Mouse (Mus musculus): Measurements from ENCODE around the gene Rgs14. TPM values are rescaled to one million over a fixed set of nuclear protein-coding genes. Genes with fewer than 3 reads are reported as not detected.
A peak's percentile ranks its signal among the peaks of the same experiment; 100 is the strongest.

Rgs14 gene
- polyA plus RNA-seq, 2 experiments, result 1.6 to 1.7 TPM

GRCm38 (mm10) chr13:55429226-55429888 lies 59.8 kb downstream of the Rgs14 start:
- DNase-seq (ENCODE audit: low read depth in 3 of 3, low spot score in 3 of 3), result peak in 1 of 3 experiments; percentile 50
- H3K4me3 ChIP-seq (ENCODE audit: insufficient read depth in 1 of 2, low read depth in 2 of 2, low read length in 2 of 2), result no peak overlapping the region
- 28% methylated on average over 12 of the region's 12 CpGs for WGBS (ENCODE audit: insufficient replicate concordance)
- no peak for TF ChIP-seq EP300 (IDR thresholded peaks at IDR 0.05; ENCODE audit: low read depth)
- no peak for TF ChIP-seq CTCF (IDR thresholded peaks at IDR 0.05; ENCODE audit: low read depth)
- H3K4me1 ChIP-seq (replicated peaks; ENCODE audit: control insufficient read depth in 2 of 2, insufficient read depth in 2 of 2, low read length in 1 of 2), result peaks cover 0 to 8% of the 10 kb centered on the region in 2 experiments; a peak in 1 of 4 replicates
- H3K27ac ChIP-seq, result no peak overlapping the region
- no peaks in the 10 kb centered on the region for H3K36me3 ChIP-seq (replicated peaks; ENCODE audit: control insufficient read depth, insufficient read depth, low read depth)
- no peak overlapping the region for H3K9ac ChIP-seq (replicated peaks)
- peak overlapping the region; percentile 22; the same call in 1 of the 2 replicates for H3K4me2 ChIP-seq (ENCODE audit: low read depth)
- H3K9me3 ChIP-seq (ENCODE audit: control insufficient read depth, low read length), result no peaks in the 10 kb centered on the region
- no peaks in the 10 kb centered on the region for H3K27me3 ChIP-seq (ENCODE audit: control insufficient read depth, insufficient read depth, low read length)
- ATAC-seq (ENCODE audit: insufficient read depth), result peak; percentile 71

GRCm38 (mm10) chr13:55430566-55430965 lies 61.0 kb downstream of the Rgs14 start:
- no peak for TF ChIP-seq CTCF (IDR thresholded peaks at IDR 0.05; ENCODE audit: low read depth)
- TF ChIP-seq EP300 (IDR thresholded peaks at IDR 0.05; ENCODE audit: low read depth), result no peak
- Histone ChIP-seq H3K9ac (replicated peaks) (no peak overlapping the region), H3K27ac (no peak overlapping the region), H3K4me3 (ENCODE audit: insufficient read depth in 1 of 2, low read depth in 2 of 2, low read length in 2 of 2) (no peak overlapping the region), H3K27me3 (ENCODE audit: control insufficient read depth, insufficient read depth, low read length) (no peaks in the 10 kb centered on the region), H3K4me2 (ENCODE audit: low read depth) (no peak overlapping the region), H3K4me1 (replicated peaks; ENCODE audit: control insufficient read depth in 2 of 2, insufficient read depth in 2 of 2, low read length in 1 of 2) (peaks cover 0 to 8% of the 10 kb centered on the region in 2 experiments; a peak in 1 of 4 replicates), H3K9me3 (ENCODE audit: control insufficient read depth, low read length) (no peaks in the 10 kb centered on the region), H3K36me3 (replicated peaks; ENCODE audit: control insufficient read depth, insufficient read depth, low read depth) (no peaks in the 10 kb centered on the region)
- DNase-seq (ENCODE audit: low read depth in 3 of 3, low spot score in 3 of 3) (no peak), ATAC-seq (ENCODE audit: insufficient read depth) (no peak)
- WGBS (ENCODE audit: insufficient replicate concordance), result 65% methylated on average over 2 of the region's 2 CpGs

DNA sequence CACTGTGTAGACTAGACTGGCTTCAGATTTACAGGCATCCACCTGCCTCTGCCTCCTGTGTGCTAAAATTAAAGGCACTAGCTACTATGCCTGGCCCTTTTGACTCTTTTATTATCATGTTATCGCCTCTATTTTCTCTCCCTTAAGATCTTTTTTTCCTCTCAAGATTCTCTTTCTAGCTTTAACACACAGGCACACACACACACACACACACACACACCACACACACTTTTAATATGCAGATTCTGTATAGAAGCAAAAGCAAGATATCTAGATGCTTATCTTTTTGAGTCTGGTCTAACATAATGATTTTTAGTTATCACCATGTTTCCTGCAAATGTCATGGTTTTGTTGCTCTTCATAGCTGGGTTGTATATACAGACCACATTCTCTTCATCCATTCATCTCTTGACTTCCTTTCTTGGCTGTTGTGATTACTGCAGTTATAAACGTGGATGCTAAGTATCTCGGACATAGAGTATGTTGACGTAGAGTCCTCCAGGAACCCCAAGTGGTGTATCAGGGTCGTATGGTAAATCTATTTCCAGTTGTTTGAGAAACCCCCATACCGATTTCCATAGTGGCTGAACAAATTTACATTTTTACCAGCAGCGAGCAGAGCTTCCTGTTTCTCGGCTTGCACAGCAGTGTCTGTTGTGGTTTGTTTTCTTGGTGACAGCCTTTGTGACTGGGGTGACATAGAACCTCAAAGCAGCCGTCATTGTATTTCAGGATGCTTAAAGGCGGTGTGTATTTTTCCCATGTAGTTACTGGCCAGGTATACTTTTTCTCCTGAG lies 62.6 kb downstream of the Rgs14 start:
- no peak for TF ChIP-seq EP300 (IDR thresholded peaks at IDR 0.05; ENCODE audit: low read depth)
- TF ChIP-seq CTCF (IDR thresholded peaks at IDR 0.05; ENCODE audit: low read depth), result no peak
- Histone ChIP-seq H3K4me3 (ENCODE audit: insufficient read depth in 1 of 2, low read depth in 2 of 2, low read length in 2 of 2) (no peak overlapping the region), H3K4me1 (replicated peaks; ENCODE audit: control insufficient read depth in 2 of 2, insufficient read depth in 2 of 2, low read length in 1 of 2) (peaks cover 0 to 8% of the 10 kb centered on the region in 2 experiments; a peak in 1 of 4 replicates), H3K9me3 (ENCODE audit: control insufficient read depth, low read length) (no peaks in the 10 kb centered on the region), H3K36me3 (replicated peaks; ENCODE audit: control insufficient read depth, insufficient read depth, low read depth) (no peaks in the 10 kb centered on the region), H3K27me3 (ENCODE audit: control insufficient read depth, insufficient read depth, low read length) (no peaks in the 10 kb centered on the region), H3K27ac (no peak overlapping the region), H3K9ac (replicated peaks) (no peak overlapping the region), H3K4me2 (ENCODE audit: low read depth) (no peak overlapping the region)
- 21% methylated on average over 10 of the region's 10 CpGs for WGBS (ENCODE audit: insufficient replicate concordance)
- ATAC-seq (ENCODE audit: insufficient read depth), result no peak
- DNase-seq (ENCODE audit: low read depth in 3 of 3, low spot score in 3 of 3), result no peak

Other genes starting within 250 kb of the Rgs14 start
- not detected in 2 replicates for gene Gm17617, start 236.2 kb upstream of the Rgs14 start, polyA plus RNA-seq (2012; rRNA removed)
- not detected in 2 replicates for gene Gm17617, start 236.2 kb upstream of the Rgs14 start, polyA plus RNA-seq (2014; fragmentation: Nextera tagmentation; extraction: Ambion mirVana)
- gene Fgfr4, start 217.1 kb upstream of the Rgs14 start, polyA plus RNA-seq (2012; rRNA removed), result 3.9 and 4.7 TPM in 2 replicates
- gene Fgfr4, start 217.1 kb upstream of the Rgs14 start, polyA plus RNA-seq (2014; fragmentation: Nextera tagmentation; extraction: Ambion mirVana), result 3.3 and 4.5 TPM in 2 replicates
- 7.0 and 8.0 TPM in 2 replicates for gene Nsd1, start 159.9 kb upstream of the Rgs14 start, polyA plus RNA-seq (2012; rRNA removed)
- gene Nsd1, start 159.9 kb upstream of the Rgs14 start, polyA plus RNA-seq (2014; fragmentation: Nextera tagmentation; extraction: Ambion mirVana), result 13.8 and 15.8 TPM in 2 replicates
- 129 and 130 TPM in 2 replicates for gene Prelid1, start 49.2 kb upstream of the Rgs14 start, polyA plus RNA-seq (2012; rRNA removed)
- gene Prelid1, start 49.2 kb upstream of the Rgs14 start, polyA plus RNA-seq (2014; fragmentation: Nextera tagmentation; extraction: Ambion mirVana), result 230 and 238 TPM in 2 replicates
- 42.3 and 47.1 TPM in 2 replicates for gene Rab24, start 47.8 kb upstream of the Rgs14 start, polyA plus RNA-seq (2012; rRNA removed)
- gene Rab24, start 47.8 kb upstream of the Rgs14 start, polyA plus RNA-seq (2014; fragmentation: Nextera tagmentation; extraction: Ambion mirVana), result 43.9 and 50.7 TPM in 2 replicates
- 32.6 and 32.8 TPM in 2 replicates for gene Mxd3, start 39.9 kb upstream of the Rgs14 start, polyA plus RNA-seq (2012; rRNA removed)
- 23.5 and 26.3 TPM in 2 replicates for gene Mxd3, start 39.9 kb upstream of the Rgs14 start, polyA plus RNA-seq (2014; fragmentation: Nextera tagmentation; extraction: Ambion mirVana)
- 34.6 and 35.3 TPM in 2 replicates for gene Lman2, start 6.9 kb upstream of the Rgs14 start, polyA plus RNA-seq (2012; rRNA removed)
- 50.3 and 51.6 TPM in 2 replicates for gene Lman2, start 6.9 kb upstream of the Rgs14 start, polyA plus RNA-seq (2014; fragmentation: Nextera tagmentation; extraction: Ambion mirVana)
- 0.01 TPM in 1 of 2 replicates, not detected in the other for gene Slc34a1, start 28.5 kb downstream of the Rgs14 start, polyA plus RNA-seq (2012; rRNA removed)
- not detected in 2 replicates for gene Slc34a1, start 28.5 kb downstream of the Rgs14 start, polyA plus RNA-seq (2014; fragmentation: Nextera tagmentation; extraction: Ambion mirVana)
- not detected in 2 replicates for gene Pfn3, start 45.5 kb downstream of the Rgs14 start, polyA plus RNA-seq (2012; rRNA removed)
- gene Pfn3, start 45.5 kb downstream of the Rgs14 start, polyA plus RNA-seq (2014; fragmentation: Nextera tagmentation; extraction: Ambion mirVana), result not detected in 2 replicates
- 53.4 and 68.7 TPM in 2 replicates for gene F12, start 57.1 kb downstream of the Rgs14 start, polyA plus RNA-seq (2012; rRNA removed)
- 72.0 and 82.0 TPM in 2 replicates for gene F12, start 57.1 kb downstream of the Rgs14 start, polyA plus RNA-seq (2014; fragmentation: Nextera tagmentation; extraction: Ambion mirVana)
- 21.0 and 26.1 TPM in 2 replicates for gene Grk6, start 75.3 kb downstream of the Rgs14 start, polyA plus RNA-seq (2012; rRNA removed)
- gene Grk6, start 75.3 kb downstream of the Rgs14 start, polyA plus RNA-seq (2014; fragmentation: Nextera tagmentation; extraction: Ambion mirVana), result 22.6 and 25.7 TPM in 2 replicates
- 0.32 and 0.62 TPM in 2 replicates for gene Prr7, start 94.5 kb downstream of the Rgs14 start, polyA plus RNA-seq (2012; rRNA removed)
- 0.14 TPM in 1 of 2 replicates, not detected in the other for gene Prr7, start 94.5 kb downstream of the Rgs14 start, polyA plus RNA-seq (2014; fragmentation: Nextera tagmentation; extraction: Ambion mirVana)
- gene Dbn1, start 118.4 kb downstream of the Rgs14 start, polyA plus RNA-seq (2012; rRNA removed), result 5.1 and 5.3 TPM in 2 replicates
- gene Dbn1, start 118.4 kb downstream of the Rgs14 start, polyA plus RNA-seq (2014; fragmentation: Nextera tagmentation; extraction: Ambion mirVana), result 3.7 and 4.1 TPM in 2 replicates
- 11.5 and 13.7 TPM in 2 replicates for gene Pdlim7, start 143.9 kb downstream of the Rgs14 start, polyA plus RNA-seq (2012; rRNA removed)
- 15.3 and 18.6 TPM in 2 replicates for gene Pdlim7, start 143.9 kb downstream of the Rgs14 start, polyA plus RNA-seq (2014; fragmentation: Nextera tagmentation; extraction: Ambion mirVana)
- 4.7 and 4.8 TPM in 2 replicates for gene Dok3, start 159.6 kb downstream of the Rgs14 start, polyA plus RNA-seq (2012; rRNA removed)
- 2.9 and 3.0 TPM in 2 replicates for gene Dok3, start 159.6 kb downstream of the Rgs14 start, polyA plus RNA-seq (2014; fragmentation: Nextera tagmentation; extraction: Ambion mirVana)
- 18.9 and 29.4 TPM in 2 replicates for gene Ddx41, start 166.9 kb downstream of the Rgs14 start, polyA plus RNA-seq (2012; rRNA removed)
- 23.6 and 27.0 TPM in 2 replicates for gene Ddx41, start 166.9 kb downstream of the Rgs14 start, polyA plus RNA-seq (2014; fragmentation: Nextera tagmentation; extraction: Ambion mirVana)
- gene Fam193b, start 201.4 kb downstream of the Rgs14 start, polyA plus RNA-seq (2012; rRNA removed), result 18.3 and 20.9 TPM in 2 replicates
- gene Fam193b, start 201.4 kb downstream of the Rgs14 start, polyA plus RNA-seq (2014; fragmentation: Nextera tagmentation; extraction: Ambion mirVana), result 4.0 and 5.0 TPM in 2 replicates
- gene Tmed9, start 204.0 kb downstream of the Rgs14 start, polyA plus RNA-seq (2012; rRNA removed), result 36.9 and 58.3 TPM in 2 replicates
- 19.5 and 20.7 TPM in 2 replicates for gene Tmed9, start 204.0 kb downstream of the Rgs14 start, polyA plus RNA-seq (2014; fragmentation: Nextera tagmentation; extraction: Ambion mirVana)
- 5.5 and 5.8 TPM in 2 replicates for gene B4galt7, start 230.2 kb downstream of the Rgs14 start, polyA plus RNA-seq (2012; rRNA removed)
- gene B4galt7, start 230.2 kb downstream of the Rgs14 start, polyA plus RNA-seq (2014; fragmentation: Nextera tagmentation; extraction: Ambion mirVana), result 1.8 and 1.9 TPM in 2 replicates

All from liver, embryonic 14.5 days (tissue).